Mouse (Mus musculus) testis, adult 2 months (tissue): ENCODE results near the gene Apopt1.

Experiments
- CTCF ChIP-seq: fragments of 200-500 bp; IDR thresholded peaks from 2 replicates; pipeline ENCODE4 v1.5.1; 2012; ENCODE audit warnings: low read depth, mild to moderate bottlenecking, inconsistent platforms, low read length, moderate library complexity; ENCODE audit not compliant: control insufficient read depth, insufficient read depth, insufficient replicate concordance
- POLR2A ChIP-seq: fragments of 200-500 bp; IDR thresholded peaks from 2 replicates; pipeline ENCODE4 v1.6.1; 2012; ENCODE audit warnings: low read depth, mild to moderate bottlenecking, inconsistent platforms, low read length, moderate library complexity; ENCODE audit not compliant: control insufficient read depth

DNA sequence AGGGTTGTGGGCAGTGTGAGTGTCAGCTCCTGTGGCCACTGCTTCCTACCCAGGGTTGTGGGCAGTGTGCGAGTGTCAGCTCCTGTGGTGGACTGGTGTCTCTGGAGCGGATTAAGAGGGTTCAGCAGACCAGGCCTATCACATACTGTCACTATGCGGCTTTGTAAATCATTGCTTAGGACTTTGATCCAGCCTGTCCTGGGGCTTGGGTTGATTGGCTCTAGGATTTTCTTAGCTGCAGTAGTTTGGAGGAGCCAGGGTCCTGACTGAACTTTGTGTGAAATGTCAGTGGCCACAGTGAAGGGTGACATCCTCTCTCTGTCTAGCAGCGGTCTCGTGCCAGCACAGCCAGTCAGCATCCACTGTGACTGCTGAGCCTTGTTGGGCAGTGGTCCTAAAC, 77.0 kb downstream of the Apopt1 start:
- TF ChIP-seq CTCF (no peak), POLR2A (no peak)
